Mouse (Mus musculus) MEL (cell line): Measurements from ENCODE around the gene Slc4a7. TPM values are rescaled to one million over a fixed set of nuclear protein-coding genes. Genes with fewer than 3 reads are reported as not detected.

Source experiments
- DNase-seq: peaks from one replicate; pipeline ENCODE4 v3.0.0; 2011; ENCODE audit warnings: low read depth, low spot score
- H3K27ac ChIP-seq: 2 replicates; pipeline ENCODE4 v1.5.1; 2012; ENCODE audit warnings: low read depth, mild to moderate bottlenecking, control low read depth, low read length, moderate library complexity; ENCODE audit not compliant: control insufficient read depth
- H3K27me3 ChIP-seq, 2 experiments: fragments of 150-350 bp in 1 of 2; sonication (generic) in 1 of 2; 2 replicates each; pipeline ENCODE4 v1.6.1; 2012; ENCODE audit warnings: low read length in 2 of 2, mild to moderate bottlenecking in 2 of 2, improper control_type of control experiment in 1 of 2, moderate library complexity in 1 of 2; ENCODE audit not compliant: insufficient read depth in 2 of 2, control insufficient read depth in 1 of 2
- H3K36me3 ChIP-seq, 2 experiments: 2 replicates each; pipeline ENCODE4 v1.6.1; 2012 to 2014; ENCODE audit warnings: low read length in 2 of 2, improper control_type of control experiment in 1 of 2, inconsistent platforms in 1 of 2, mild to moderate bottlenecking in 1 of 2; ENCODE audit not compliant: insufficient read depth in 2 of 2, control insufficient read depth in 1 of 2
- H3K4me1 ChIP-seq, 2 experiments: fragments of 150-350 bp in 1 of 2; sonication (generic) in 1 of 2; 2 replicates each; pipeline ENCODE4 v1.6.1; 2012; ENCODE audit warnings: low read length in 2 of 2, improper control_type of control experiment in 1 of 2, mild to moderate bottlenecking in 1 of 2; ENCODE audit not compliant: insufficient read depth in 2 of 2, control insufficient read depth in 1 of 2
- H3K4me3 ChIP-seq, 2 experiments: fragments of 150-350 bp in 1 of 2; sonication (generic) in 1 of 2; 2 replicates each; pipeline ENCODE4 v1.5.1; 2012; ENCODE audit warnings: low read depth in 2 of 2, low read length in 2 of 2, mild to moderate bottlenecking in 2 of 2, moderate library complexity in 2 of 2, control low read depth in 1 of 2, improper control_type of control experiment in 1 of 2; ENCODE audit not compliant: control insufficient read depth in 1 of 2, insufficient read depth in 1 of 2
- H3K79me2 ChIP-seq: 2 replicates; pipeline ENCODE4 v1.6.1; 2012; ENCODE audit warnings: mild to moderate bottlenecking, low read length, moderate library complexity; ENCODE audit not compliant: control insufficient read depth, poor library complexity, insufficient read depth
- H3K9ac ChIP-seq: 2 replicates; pipeline ENCODE4 v1.6.1; 2012; ENCODE audit warnings: low read depth, mild to moderate bottlenecking, control low read depth, low read length, moderate library complexity; ENCODE audit not compliant: control insufficient read depth, poor library complexity, severe bottlenecking
- H3K9me3 ChIP-seq: fragments of 150-350 bp; sonication (generic); replicated peaks from 2 replicates; pipeline ENCODE4 v1.6.1; 2012; ENCODE audit warnings: mild to moderate bottlenecking, low read length, improper control_type of control experiment, moderate library complexity; ENCODE audit not compliant: insufficient read depth
- BHLHE40 ChIP-seq: IDR thresholded peaks from 2 replicates; pipeline ENCODE4 v1.6.1; 2012; ENCODE audit warnings: low read depth, mild to moderate bottlenecking, inconsistent platforms, low read length, improper control_type of control experiment, borderline replicate concordance
- CHD2 ChIP-seq: IDR thresholded peaks from 2 replicates; pipeline ENCODE4 v1.6.1; 2011; ENCODE audit warnings: low read length, improper control_type of control experiment
- E2F4 ChIP-seq: IDR thresholded peaks from 2 replicates; pipeline ENCODE4 v1.6.1; 2011; ENCODE audit warnings: low read depth, low read length, improper control_type of control experiment, borderline replicate concordance
- ETS1 ChIP-seq: IDR thresholded peaks from 2 replicates; pipeline ENCODE4 v1.6.1; 2012; ENCODE audit warnings: low read depth, mild to moderate bottlenecking, inconsistent platforms, low read length, improper control_type of control experiment, moderate library complexity
- GABPA ChIP-seq: IDR thresholded peaks from 2 replicates; pipeline ENCODE4 v1.6.1; 2012; ENCODE audit warnings: low read depth, mild to moderate bottlenecking, inconsistent platforms, low read length, improper control_type of control experiment, moderate library complexity
- GATA1 ChIP-seq: IDR thresholded peaks from 2 replicates; pipeline ENCODE4 v1.6.1; 2011; ENCODE audit warnings: low read depth, low read length, improper control_type of control experiment
- JUND ChIP-seq: IDR thresholded peaks from 2 replicates; pipeline ENCODE4 v1.6.1; 2011; ENCODE audit warnings: low read depth, mild to moderate bottlenecking, improper control_type of control experiment, low read length
- KAT2A ChIP-seq: conservative IDR thresholded peaks from 2 replicates; pipeline ENCODE4 v1.6.1; 2012; ENCODE audit warnings: low read depth, low read length, improper control_type of control experiment, inconsistent platforms
- MAX ChIP-seq: IDR thresholded peaks from 2 replicates; pipeline ENCODE4 v1.6.1; 2011; ENCODE audit warnings: low read length, improper control_type of control experiment
- MEF2A ChIP-seq: IDR thresholded peaks from 2 replicates; pipeline ENCODE4 v1.6.1; 2014; ENCODE audit warnings: low read depth, mild to moderate bottlenecking, inconsistent platforms, low read length, improper control_type of control experiment; ENCODE audit not compliant: poor library complexity, insufficient replicate concordance, severe bottlenecking; ENCODE audit errors: extremely low read depth
- NELFE ChIP-seq: IDR thresholded peaks from 2 replicates; pipeline ENCODE4 v1.6.1; 2011; ENCODE audit warnings: low read depth, low read length, improper control_type of control experiment
- NRF1 ChIP-seq: IDR thresholded peaks from 2 replicates; pipeline ENCODE4 v1.6.1; 2014; ENCODE audit warnings: low read depth, mild to moderate bottlenecking, inconsistent platforms, low read length, improper control_type of control experiment, moderate library complexity; ENCODE audit not compliant: poor library complexity, insufficient read depth, severe bottlenecking
- POLR2A ChIP-seq, 2 experiments: IDR thresholded peaks; 2 replicates each; pipeline ENCODE4 v1.6.1; 2011 to 2012; ENCODE audit warnings: low read length in 2 of 2, mild to moderate bottlenecking in 2 of 2, control low read depth in 1 of 2, improper control_type of control experiment in 1 of 2, low read depth in 1 of 2, moderate library complexity in 1 of 2; ENCODE audit not compliant: control insufficient read depth in 1 of 2, insufficient read depth in 1 of 2, poor library complexity in 1 of 2
- POLR2AphosphoS2 ChIP-seq: IDR thresholded peaks from 2 replicates; pipeline ENCODE4 v1.6.1; 2011; ENCODE audit warnings: low read length, improper control_type of control experiment
- TBP ChIP-seq: IDR thresholded peaks from 2 replicates; pipeline ENCODE4 v1.8.0; 2011; ENCODE audit warnings: low read depth, low read length, improper control_type of control experiment
- TCF12 ChIP-seq: IDR thresholded peaks from 2 replicates; pipeline ENCODE4 v1.6.1; 2014; ENCODE audit warnings: low read depth, mild to moderate bottlenecking, inconsistent platforms, low read length, improper control_type of control experiment, moderate library complexity
- UBTF ChIP-seq: IDR thresholded peaks from 2 replicates; pipeline ENCODE4 v1.6.1; 2012; ENCODE audit warnings: low read depth, mild to moderate bottlenecking, inconsistent platforms, low read length, improper control_type of control experiment, moderate library complexity, borderline replicate concordance; ENCODE audit not compliant: insufficient read depth
- USF1 ChIP-seq: IDR thresholded peaks from 2 replicates; pipeline ENCODE4 v1.6.1; 2014; ENCODE audit warnings: low read depth, mild to moderate bottlenecking, inconsistent platforms, low read length, improper control_type of control experiment, moderate library complexity
- ZNF384 ChIP-seq: IDR thresholded peaks from 2 replicates; pipeline ENCODE4 v1.6.1; 2012; ENCODE audit warnings: low read depth, mild to moderate bottlenecking, inconsistent platforms, low read length, improper control_type of control experiment
- polyA plus RNA-seq, 2 experiments: library from polyadenylated mRNA; stranded (reverse) in 1 of 2; unstranded in 1 of 2; fragments of >175 nt in 1 of 2; fragments of >200 nt in 1 of 2; gene quantifications; 2 replicates each; pipeline versions ENCODE4 v1.2.1 to v1.2.4; 2012; ENCODE audit warnings: low replicate concordance in 2 of 2, low read depth in 1 of 2; ENCODE audit not compliant: insufficient read length in 2 of 2, insufficient read depth in 1 of 2, missing spikeins in 1 of 2
- total RNA-seq: library from RNA; depleted of rRNA; stranded (reverse); fragments of 300-350 nt; gene quantifications from 2 replicates; pipeline ENCODE4 v1.2.3, GENCODE M21; 2012; rRNA removed

Slc4a7 gene
- total and polyA plus RNA-seq, 3 experiments: 8.2 to 30.2 (median 12.8) TPM

GRCm38 (mm10) chr14:14842734-14843530 is 140.9 kb downstream of the Slc4a7 start:
- no peak for DNase-seq
- H3K9me3 ChIP-seq: no peaks in the 10 kb centered on the region
- H3K4me1 ChIP-seq: no peaks in the 10 kb centered on the region

More at GRCm38 (mm10) chr14:14842734-14843530, 140.9 kb downstream of the Slc4a7 start:
- no peak overlapping the region for H3K27ac ChIP-seq
- no peaks in the 10 kb centered on the region for H3K27me3 ChIP-seq
- no peak for TF ChIP-seq ZNF384
- TF ChIP-seq BHLHE40: no peak
- TF ChIP-seq TCF12: no peak
- no peak for TF ChIP-seq MAX
- TF ChIP-seq NELFE: no peak
- TF ChIP-seq USF1: no peak
- TF ChIP-seq MEF2A: no peak
- TF ChIP-seq CHD2: no peak
- TF ChIP-seq NRF1: no peak
- no peak for TF ChIP-seq GATA1
- no peak for TF ChIP-seq KAT2A
- no peak for TF ChIP-seq GABPA
- no peak for TF ChIP-seq JUND
- no peak for TF ChIP-seq E2F4
- TF ChIP-seq ETS1: no peak
- no peak for TF ChIP-seq TBP
- no peak for TF ChIP-seq UBTF
- TF ChIP-seq POLR2A (IDR thresholded peaks at IDR 0.05; ENCODE audit: control insufficient read depth in 1 of 2, insufficient read depth in 1 of 2, low read depth in 1 of 2, low read length in 2 of 2, poor library complexity in 1 of 2): no peak
- no peak for TF ChIP-seq POLR2AphosphoS2
- H3K36me3 ChIP-seq: no peaks in the 10 kb centered on the region
- no peak overlapping the region for H3K4me3 ChIP-seq
- H3K79me2 ChIP-seq: no peaks in the 10 kb centered on the region
- H3K9ac ChIP-seq: no peak overlapping the region

Other genes starting within 250 kb of the Slc4a7 start
- not detected in 2 replicates for gene Nek10, start 101.1 kb downstream of the Slc4a7 start, total RNA-seq
- gene Nek10, start 101.1 kb downstream of the Slc4a7 start, polyA plus RNA-seq: not detected